Comparison of ENCODE assay signal across 28 mouse cellular contexts in the genomic region with DNA sequence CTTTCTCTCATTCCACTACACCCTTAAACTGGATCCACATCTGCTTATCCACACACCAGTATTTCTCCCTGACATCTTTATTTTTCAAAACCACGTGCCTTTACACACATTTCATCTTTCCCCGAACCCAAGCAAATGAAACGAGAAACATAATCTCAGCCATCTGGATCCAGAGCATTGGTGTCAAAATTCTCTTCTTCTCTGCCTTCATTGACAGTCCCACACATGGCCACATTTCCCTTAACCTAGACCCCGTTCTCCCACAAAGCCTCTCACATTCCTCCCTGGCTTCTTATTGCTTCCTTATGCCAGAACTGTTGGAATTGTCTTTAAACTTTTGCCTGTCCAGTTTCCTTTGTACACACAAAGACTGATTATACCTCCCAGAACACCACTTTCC.
A peak's percentile ranks its signal among the peaks of the same experiment; 100 is the strongest.
DNase-seq lines count a peak whose midpoint lies in the region; ATAC-seq lines count a peak whose summit lies in the region.
"Had no signal": no experiment of that assay in that cellular context is flagged by ENCODE, and none has a peak within 500 bp of the region (broad histone marks: within the 10 kb centered on the region; RNA-seq: fewer than 3 reads in every experiment).

No protein-coding gene starts in this region.

- no peaks in the 10 kb centered on the region for H3K9me3 ChIP-seq in midbrain, embryonic 12.5 days
- no peaks in the 10 kb centered on the region for H3K9me3 ChIP-seq in midbrain, embryonic 15.5 days
- H3K9me3 ChIP-seq: embryonic facial prominence, embryonic 13.5 days; heart, embryonic 12.5 days; heart, embryonic 15.5 days had no signal

- H3K27me3 ChIP-seq in midbrain, embryonic 12.5 days: 0 out of 2 replicates have a peak, but pooled peaks cover 4% of the 10 kb centered on the region
- no peaks in the 10 kb centered on the region for H3K27me3 ChIP-seq in midbrain, embryonic 15.5 days (replicated peaks)
- H3K27me3 ChIP-seq: embryonic facial prominence, embryonic 13.5 days; forebrain, embryonic 13.5 days; heart, embryonic 12.5 days; heart, embryonic 15.5 days had no signal

- no peak overlapping the region for H3K27ac ChIP-seq in midbrain, embryonic 12.5 days (replicated peaks)
- no peak overlapping the region for H3K27ac ChIP-seq in midbrain, embryonic 15.5 days
- H3K27ac ChIP-seq: embryonic facial prominence, embryonic 13.5 days; forebrain, embryonic 13.5 days; gastrocnemius, adult 2 months; heart, embryonic 15.5 days; hindbrain, embryonic 14.5 days; hindbrain, postnatal 0 days had no signal

- intact Hi-C loops in heart, postnatal 14 days (cut with DNase I): no loop called here

- 58% methylated on average over 4 of the region's 4 CpGs for WGBS in midbrain, embryonic 12.5 days
- WGBS in midbrain, embryonic 15.5 days: 43% methylated on average over 4 of the region's 4 CpGs

- no peak overlapping the region for H3K4me2 ChIP-seq in midbrain, embryonic 12.5 days (replicated peaks)
- H3K4me2 ChIP-seq in midbrain, embryonic 15.5 days: no peak overlapping the region
- H3K4me2 ChIP-seq: embryonic facial prominence, embryonic 13.5 days; forebrain, embryonic 13.5 days; heart, embryonic 12.5 days; heart, embryonic 15.5 days; hindbrain, embryonic 14.5 days had no signal

- H3K4me3 ChIP-seq in midbrain, embryonic 12.5 days: no peak overlapping the region
- no peak overlapping the region for H3K4me3 ChIP-seq in midbrain, embryonic 15.5 days
- H3K4me3 ChIP-seq: embryonic facial prominence, embryonic 13.5 days; erythroblast, embryonic 14.5 days; forebrain, embryonic 13.5 days; gastrocnemius, adult 2 months; heart, embryonic 12.5 days; heart, embryonic 15.5 days had no signal

- peak; percentile 15 for DNase-seq in embryo, embryonic 10.5 days (ENCODE audit: low spot score)
- DNase-seq in embryo, embryonic 9.5 days (ENCODE audit: extremely low spot score): no peak
- peak; percentile 57 for DNase-seq in heart, adult 11 months
- DNase-seq in heart, postnatal 14 days: no peak
- DNase-seq: adrenal gland, adult 8-10 months; adrenal gland, postnatal 25 days; cerebellum, adult 11-12 months; cerebellum, adult 8-10 months; cerebellum, postnatal 10 days; cerebellum, postnatal 36 days; gastrocnemius, adult 2 months; gastrocnemius, postnatal 14 days; heart, adult 18-20 months; heart, postnatal 10 days; heart, postnatal 4 days had no signal

- H3K9ac ChIP-seq in midbrain, embryonic 12.5 days (replicated peaks): no peak overlapping the region
- no peak overlapping the region for H3K9ac ChIP-seq in midbrain, embryonic 15.5 days
- H3K9ac ChIP-seq: embryonic facial prominence, embryonic 13.5 days; forebrain, embryonic 13.5 days; heart, embryonic 12.5 days; heart, embryonic 15.5 days; hindbrain, embryonic 14.5 days had no signal

- peaks cover 5% of the 10 kb centered on the region; the same call in 1 of the 2 replicates for H3K4me1 ChIP-seq in midbrain, embryonic 12.5 days
- H3K4me1 ChIP-seq in midbrain, embryonic 15.5 days: 0 out of 2 replicates have a peak, but pooled peaks cover 3% of the 10 kb centered on the region

- 0 out of 2 replicates have a peak, but pooled peaks have one; percentile 44 for ATAC-seq in midbrain, embryonic 12.5 days (ENCODE audit: low FRiP score, low read depth)
- ATAC-seq in midbrain, embryonic 15.5 days (replicated peaks): no peak
- ATAC-seq: activated CD4-positive, CD25-positive, alpha-beta regulatory T cell, adult 4 months; forebrain, embryonic 13.5 days; forebrain, embryonic 16.5 days; hindbrain, postnatal 0 days; inflammation-experienced regulatory T-cells, adult 6 months; intestine, embryonic 16.5 days had no signal

- no peaks in the 10 kb centered on the region for H3K36me3 ChIP-seq in midbrain, embryonic 12.5 days
- no peaks in the 10 kb centered on the region for H3K36me3 ChIP-seq in midbrain, embryonic 15.5 days (replicated peaks)
- H3K36me3 ChIP-seq: embryonic facial prominence, embryonic 13.5 days; heart, embryonic 12.5 days; heart, embryonic 15.5 days had no signal

Comparison
In these comparisons a context has a peak if more than half of its experiments do, and no peak if none do; other contexts are left out.
1. DNase-seq: peak in embryo, embryonic 10.5 days (single experiment) and heart, adult 11 months (single experiment); none in embryo, embryonic 9.5 days (single experiment) and heart, postnatal 14 days (0 of 2).